Mouse (Mus musculus): ENCODE measurements around the gene Nfix. TPM values are rescaled to one million over a fixed set of nuclear protein-coding genes. Genes with fewer than 3 reads are reported as not detected.

The Nfix gene
- polyA plus RNA-seq, 1 experiment from 2014 or later, result 16.3 TPM

DNA sequence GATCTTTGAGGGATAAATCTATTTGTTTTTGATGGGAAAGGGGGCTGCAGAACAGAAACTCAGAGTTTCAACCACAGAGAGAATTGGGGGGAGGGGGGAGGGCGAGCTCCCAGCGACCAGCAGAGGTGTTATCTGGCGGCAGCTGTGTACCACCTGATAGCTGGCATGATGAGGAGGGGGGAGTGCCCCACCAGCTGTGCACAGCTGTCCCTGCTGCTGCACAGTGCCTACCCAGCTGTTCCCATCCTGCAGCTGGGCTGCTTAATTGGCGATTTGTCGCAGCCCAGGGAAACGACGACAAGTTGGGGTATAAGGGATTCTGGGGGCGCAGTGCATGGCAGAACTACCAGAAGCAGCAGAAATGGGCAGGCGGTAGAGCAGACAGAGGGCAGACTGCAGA, 75.5 kb downstream of the Nfix start:
- Histone ChIP-seq H3K4me2 (ENCODE audit: low read length) (0 out of 2 replicates have a peak overlapping the region, but pooled peaks have one; percentile 56), H3K9me3 (ENCODE audit: control insufficient read depth, low read length) (no peaks in the 10 kb centered on the region), H3K27me3 (ENCODE audit: control insufficient read depth, insufficient read depth, low read length) (no peaks in the 10 kb centered on the region), H3K9ac (ENCODE audit: low read length) (peak overlapping the region; percentile 35; the same call in 1 of the 2 replicates), H3K36me3 (ENCODE audit: control insufficient read depth, insufficient read depth, low read length) (peaks cover 51% of the 10 kb centered on the region; the same call in 1 of the 2 replicates), H3K27ac (replicated peaks in 1 of 2; ENCODE audit: control insufficient read depth in 1 of 2, insufficient read depth in 1 of 2, low read depth in 2 of 2, low read length in 2 of 2) (peak overlapping the region in 1 of 2 experiments; percentile 90; a peak in 1 of 4 replicates), H3K4me1 (ENCODE audit: control insufficient read depth in 2 of 2, insufficient read depth in 2 of 2, low read length in 2 of 2) (peaks cover 55 to 64% of the 10 kb centered on the region in 2 experiments), H3K4me3 (ENCODE audit: control insufficient read depth in 1 of 2, insufficient read depth in 1 of 2, low read depth in 1 of 2, low read length in 2 of 2) (no peak overlapping the region)
- 45% methylated on average over 9 of the region's 9 CpGs for WGBS
- ATAC-seq (ENCODE audit: insufficient number of reproducible peaks, insufficient read depth, low FRiP score, low read depth), result no peak

GRCm38 (mm10) chr8:84723571-84723900, 76.6 kb downstream of the Nfix start:
- WGBS, result 37% methylated on average over 7 of the region's 7 CpGs
- Histone ChIP-seq H3K4me3 (ENCODE audit: control insufficient read depth in 1 of 2, insufficient read depth in 1 of 2, low read depth in 1 of 2, low read length in 2 of 2) (peak overlapping the region; percentile 10 to 12; a peak in 2 of 4 replicates), H3K27ac (replicated peaks in 1 of 2; ENCODE audit: control insufficient read depth in 1 of 2, insufficient read depth in 1 of 2, low read depth in 2 of 2, low read length in 2 of 2) (peak overlapping the region; percentile 90 to 96), H3K9ac (ENCODE audit: low read length) (peak overlapping the region; percentile 47), H3K36me3 (ENCODE audit: control insufficient read depth, insufficient read depth, low read length) (peaks cover 61% of the 10 kb centered on the region), H3K4me2 (ENCODE audit: low read length) (peak overlapping the region; percentile 56), H3K27me3 (ENCODE audit: control insufficient read depth, insufficient read depth, low read length) (no peaks in the 10 kb centered on the region), H3K9me3 (ENCODE audit: control insufficient read depth, low read length) (no peaks in the 10 kb centered on the region), H3K4me1 (ENCODE audit: control insufficient read depth in 2 of 2, insufficient read depth in 2 of 2, low read length in 2 of 2) (peaks cover 51 to 64% of the 10 kb centered on the region in 2 experiments)
- peak; percentile 2; the same call in 1 of the 2 replicates for ATAC-seq (ENCODE audit: insufficient number of reproducible peaks, insufficient read depth, low FRiP score, low read depth)

DNA sequence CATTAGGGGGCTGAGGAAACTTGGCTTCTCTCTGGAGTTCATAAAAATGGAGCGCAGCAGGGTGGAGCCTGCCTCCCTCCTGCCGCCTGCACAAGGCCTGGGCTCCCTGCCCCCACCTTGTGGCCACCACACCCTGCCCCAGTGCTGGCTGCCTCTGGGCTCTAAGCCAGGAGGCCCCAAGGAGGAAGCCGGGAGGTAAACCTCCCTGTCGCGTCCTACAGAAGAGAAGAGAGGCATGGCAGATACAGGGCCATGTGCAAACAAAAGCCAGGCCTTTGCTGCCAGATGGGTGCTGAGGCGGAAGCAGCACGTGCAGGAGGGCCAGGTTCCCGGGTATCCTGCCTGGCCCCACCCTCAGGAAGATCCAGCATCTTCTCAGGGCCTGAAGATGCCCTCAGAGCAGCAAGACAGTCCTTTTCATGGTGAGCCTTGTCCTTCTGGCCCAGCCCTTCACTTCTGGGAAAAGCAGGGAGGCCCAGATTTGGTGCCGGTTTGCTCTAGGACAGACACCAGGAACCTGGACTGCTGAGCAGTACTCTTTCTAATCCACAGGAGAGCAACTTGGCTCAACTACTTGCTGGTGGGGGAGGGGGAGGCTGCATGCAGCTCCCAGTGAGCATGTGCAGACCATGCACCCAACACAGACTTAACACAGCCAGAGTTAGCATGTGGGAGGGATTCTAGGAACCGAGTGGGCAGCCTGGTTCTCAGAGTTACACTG, 77.1 kb downstream of the Nfix start, which contains the start of gene G430095P16Rik:
TSS of gene G430095P16Rik (plus strand) at position 158 of the 721 bp plus-strand sequence.
- peak; percentile 81 for ATAC-seq (ENCODE audit: insufficient number of reproducible peaks, insufficient read depth, low FRiP score, low read depth)
- 6% methylated on average over 10 of the region's 10 CpGs for WGBS
- peaks cover 61% of the 10 kb centered on the region for H3K36me3 ChIP-seq (ENCODE audit: control insufficient read depth, insufficient read depth, low read length)
- peaks cover 48 to 64% of the 10 kb centered on the region in 2 experiments for H3K4me1 ChIP-seq (ENCODE audit: control insufficient read depth in 2 of 2, insufficient read depth in 2 of 2, low read length in 2 of 2)
- peak within 1 kb of the TSS; percentile 56 for H3K4me2 ChIP-seq (ENCODE audit: low read length)
- no peaks in the 10 kb centered on the region for H3K27me3 ChIP-seq (ENCODE audit: control insufficient read depth, insufficient read depth, low read length)
- peak within 1 kb of the TSS; percentile 10 to 12; a peak in 2 of 4 replicates for H3K4me3 ChIP-seq (ENCODE audit: control insufficient read depth in 1 of 2, insufficient read depth in 1 of 2, low read depth in 1 of 2, low read length in 2 of 2)
- peak within 1 kb of the TSS; percentile 90 to 96 for H3K27ac ChIP-seq (replicated peaks in 1 of 2; ENCODE audit: control insufficient read depth in 1 of 2, insufficient read depth in 1 of 2, low read depth in 2 of 2, low read length in 2 of 2)
- no peaks in the 10 kb centered on the region for H3K9me3 ChIP-seq (ENCODE audit: control insufficient read depth, low read length)
- peak within 1 kb of the TSS; percentile 47 for H3K9ac ChIP-seq (ENCODE audit: low read length)

DNA sequence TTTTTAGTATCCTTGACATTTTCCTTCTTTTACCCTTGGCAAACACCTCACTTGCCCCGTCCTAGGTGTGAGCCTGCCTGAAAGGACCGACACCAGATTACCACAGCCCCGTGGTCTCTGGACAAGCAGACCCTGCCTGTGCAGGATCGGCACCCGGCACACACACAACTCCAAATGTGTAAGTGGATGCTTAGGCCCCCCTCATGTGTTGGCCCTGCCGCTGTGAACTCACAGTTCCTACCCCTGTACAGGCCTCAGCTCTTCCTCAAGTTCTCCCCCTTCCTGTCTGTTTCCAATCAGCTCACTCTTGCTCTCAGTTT, 77.7 kb downstream of the Nfix start:
- H3K4me2 ChIP-seq (ENCODE audit: low read length), result peak overlapping the region; percentile 56
- H3K9ac ChIP-seq (ENCODE audit: low read length), result peak overlapping the region; percentile 47; the same call in 1 of the 2 replicates
- 65% methylated on average over 6 of the region's 6 CpGs for WGBS
- ATAC-seq (ENCODE audit: insufficient number of reproducible peaks, insufficient read depth, low FRiP score, low read depth), result no peak
- H3K4me3 ChIP-seq (ENCODE audit: control insufficient read depth in 1 of 2, insufficient read depth in 1 of 2, low read depth in 1 of 2, low read length in 2 of 2), result no peak overlapping the region
- H3K36me3 ChIP-seq (ENCODE audit: control insufficient read depth, insufficient read depth, low read length), result peaks cover 62% of the 10 kb centered on the region
- H3K27ac ChIP-seq (replicated peaks in 1 of 2; ENCODE audit: control insufficient read depth in 1 of 2, insufficient read depth in 1 of 2, low read depth in 2 of 2, low read length in 2 of 2), result peak overlapping the region; percentile 90 to 96
- H3K27me3 ChIP-seq (ENCODE audit: control insufficient read depth, insufficient read depth, low read length), result 0 out of 2 replicates have a peak, but pooled peaks cover 2% of the 10 kb centered on the region
- no peaks in the 10 kb centered on the region for H3K9me3 ChIP-seq (ENCODE audit: control insufficient read depth, low read length)
- H3K4me1 ChIP-seq (ENCODE audit: control insufficient read depth in 2 of 2, insufficient read depth in 2 of 2, low read length in 2 of 2), result peaks cover 46 to 59% of the 10 kb centered on the region in 2 experiments

DNA sequence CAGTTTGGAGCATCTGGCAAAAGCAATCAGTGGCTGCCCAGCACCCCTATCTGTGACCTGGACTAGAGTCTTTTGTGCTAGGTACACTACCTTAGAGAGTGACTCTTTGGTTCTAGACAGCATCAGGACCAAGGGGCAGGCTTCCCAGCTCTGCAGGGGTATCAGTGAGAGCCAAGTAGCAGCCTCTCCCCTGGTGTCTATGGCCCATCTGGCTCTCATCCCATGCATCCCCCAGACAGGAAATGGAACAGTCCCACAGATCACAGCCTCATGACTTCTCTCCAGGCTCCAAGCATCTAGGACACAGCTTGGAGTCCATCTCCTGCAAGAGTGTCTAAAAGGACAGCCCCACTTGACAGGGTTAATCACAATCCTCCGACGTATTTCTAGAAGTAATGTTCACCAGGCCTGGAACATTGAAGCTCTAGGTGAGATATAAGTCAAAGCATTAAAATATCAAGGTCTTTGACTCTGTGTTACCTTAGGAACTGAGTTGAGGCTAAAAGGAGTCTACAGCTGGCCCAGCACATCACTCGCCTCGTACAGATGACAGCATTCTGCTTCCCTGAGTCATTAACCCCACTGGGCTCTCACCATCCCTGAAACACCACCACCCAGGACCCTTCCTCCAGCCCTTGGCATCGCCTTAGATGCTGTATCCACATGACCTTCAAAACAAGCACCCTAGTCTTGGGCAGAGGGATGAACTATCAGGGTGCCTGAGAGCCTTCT, 81.0 kb downstream of the Nfix start:
- 68% methylated on average over 5 of the region's 5 CpGs for WGBS
- H3K4me3 ChIP-seq (ENCODE audit: control insufficient read depth in 1 of 2, insufficient read depth in 1 of 2, low read depth in 1 of 2, low read length in 2 of 2), result no peak overlapping the region

DNA sequence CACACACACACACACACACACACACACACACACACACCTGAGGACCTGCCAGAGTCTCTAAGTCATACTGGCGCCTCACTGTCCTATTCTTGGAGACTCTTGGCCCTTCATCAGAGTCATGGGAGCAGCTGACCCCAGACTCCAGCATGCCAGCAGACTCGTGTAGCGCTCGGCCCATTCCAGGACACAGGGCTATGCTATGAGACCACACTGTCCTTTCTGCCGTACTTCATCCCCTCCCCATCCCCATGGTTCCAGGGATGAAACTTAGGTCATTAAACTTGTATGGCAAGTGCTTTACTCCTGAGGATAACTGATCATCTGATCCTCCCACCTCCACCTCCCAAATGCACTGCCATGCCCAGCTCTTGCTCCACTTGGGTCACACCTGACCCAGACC, 81.7 kb downstream of the Nfix start:
- Histone ChIP-seq H3K27ac (replicated peaks in 1 of 2; ENCODE audit: control insufficient read depth in 1 of 2, insufficient read depth in 1 of 2, low read depth in 2 of 2, low read length in 2 of 2) (no peak overlapping the region), H3K27me3 (ENCODE audit: control insufficient read depth, insufficient read depth, low read length) (peaks cover 17% of the 10 kb centered on the region), H3K9me3 (ENCODE audit: control insufficient read depth, low read length) (no peaks in the 10 kb centered on the region), H3K4me2 (ENCODE audit: low read length) (no peak overlapping the region), H3K4me1 (ENCODE audit: control insufficient read depth in 2 of 2, insufficient read depth in 2 of 2, low read length in 2 of 2) (peaks cover 27 to 40% of the 10 kb centered on the region in 2 experiments), H3K9ac (ENCODE audit: low read length) (no peak overlapping the region), H3K4me3 (ENCODE audit: control insufficient read depth in 1 of 2, insufficient read depth in 1 of 2, low read depth in 1 of 2, low read length in 2 of 2) (no peak overlapping the region), H3K36me3 (ENCODE audit: control insufficient read depth, insufficient read depth, low read length) (peaks cover 50% of the 10 kb centered on the region)
- no peak for ATAC-seq (ENCODE audit: insufficient number of reproducible peaks, insufficient read depth, low FRiP score, low read depth)
- WGBS, result 81% methylated on average over 5 of the region's 5 CpGs

More for the DNA sequence above, 81.0 kb downstream of the Nfix start:
- Histone ChIP-seq H3K36me3 (ENCODE audit: control insufficient read depth, insufficient read depth, low read length) (peaks cover 50% of the 10 kb centered on the region), H3K4me2 (ENCODE audit: low read length) (no peak overlapping the region), H3K27me3 (ENCODE audit: control insufficient read depth, insufficient read depth, low read length) (peaks cover 17% of the 10 kb centered on the region), H3K27ac (replicated peaks in 1 of 2; ENCODE audit: control insufficient read depth in 1 of 2, insufficient read depth in 1 of 2, low read depth in 2 of 2, low read length in 2 of 2) (no peak overlapping the region), H3K9me3 (ENCODE audit: control insufficient read depth, low read length) (no peaks in the 10 kb centered on the region), H3K4me1 (ENCODE audit: control insufficient read depth in 2 of 2, insufficient read depth in 2 of 2, low read length in 2 of 2) (peaks cover 29 to 41% of the 10 kb centered on the region in 2 experiments), H3K9ac (ENCODE audit: low read length) (0 out of 2 replicates have a peak overlapping the region, but pooled peaks have one; percentile 30)
- no peak for ATAC-seq (ENCODE audit: insufficient number of reproducible peaks, insufficient read depth, low FRiP score, low read depth)

GRCm38 (mm10) chr8:84716790-84717189, 83.4 kb downstream of the Nfix start:
- no peak overlapping the region for H3K27ac ChIP-seq (replicated peaks in 1 of 2; ENCODE audit: control insufficient read depth in 1 of 2, insufficient read depth in 1 of 2, low read depth in 2 of 2, low read length in 2 of 2)
- peaks cover 17% of the 10 kb centered on the region for H3K27me3 ChIP-seq (ENCODE audit: control insufficient read depth, insufficient read depth, low read length)
- no peaks in the 10 kb centered on the region for H3K9me3 ChIP-seq (ENCODE audit: control insufficient read depth, low read length)
- no peak for ATAC-seq (ENCODE audit: insufficient number of reproducible peaks, insufficient read depth, low FRiP score, low read depth)
- peaks cover 28 to 39% of the 10 kb centered on the region in 2 experiments for H3K4me1 ChIP-seq (ENCODE audit: control insufficient read depth in 2 of 2, insufficient read depth in 2 of 2, low read length in 2 of 2)
- H3K9ac ChIP-seq (ENCODE audit: low read length), result no peak overlapping the region
- 88% methylated on average over 11 of the region's 11 CpGs for WGBS
- peaks cover 46% of the 10 kb centered on the region for H3K36me3 ChIP-seq (ENCODE audit: control insufficient read depth, insufficient read depth, low read length)
- no peak overlapping the region for H3K4me3 ChIP-seq (ENCODE audit: control insufficient read depth in 1 of 2, insufficient read depth in 1 of 2, low read depth in 1 of 2, low read length in 2 of 2)
- no peak overlapping the region for H3K4me2 ChIP-seq (ENCODE audit: low read length)
